Mouse (Mus musculus) liver, embryonic 15.5 days (tissue): ENCODE data around the gene Sec14l4. TPM values are rescaled to one million over a fixed set of nuclear protein-coding genes. Genes with fewer than 3 reads are reported as not detected.
"Not testable (repeated sequence)": the region's sequence is repeated elsewhere in the genome, so short reads cannot be mapped to it uniquely, and the experiment has no call there.

Experiments
- ATAC-seq: fragments of 200-750 bp; cut with Nextera tagmentation; 2 replicates; pipeline ENCODE4 v1.8.0; 2017; ENCODE audit warnings: moderate number of reproducible peaks, mild to moderate bottlenecking, moderate library complexity; ENCODE audit not compliant: insufficient read depth
- H3K27ac ChIP-seq: fragments of 300-500 bp; sonication (generic); replicated peaks from 2 replicates; pipeline ENCODE4 v1.5.1; 2015; ENCODE audit warnings: mild to moderate bottlenecking, inconsistent platforms
- H3K27me3 ChIP-seq: fragments of 300-500 bp; sonication (generic); 2 replicates; pipeline ENCODE4 v1.6.1; 2015; ENCODE audit warnings: mild to moderate bottlenecking, inconsistent platforms
- H3K36me3 ChIP-seq: fragments of 300-500 bp; sonication (generic); replicated peaks from 2 replicates; pipeline ENCODE4 v1.6.1; 2015; ENCODE audit warnings: moderate library complexity, mild to moderate bottlenecking, inconsistent platforms
- H3K4me1 ChIP-seq: fragments of 300-500 bp; sonication (generic); replicated peaks from 2 replicates; pipeline ENCODE4 v1.6.1; 2015; ENCODE audit warnings: inconsistent platforms
- H3K4me2 ChIP-seq: fragments of 300-500 bp; sonication (generic); 2 replicates; pipeline ENCODE4 v1.6.1; 2015; ENCODE audit warnings: moderate library complexity, mild to moderate bottlenecking, inconsistent platforms
- H3K4me3 ChIP-seq: fragments of 300-500 bp; sonication (generic); replicated peaks from 2 replicates; pipeline ENCODE4 v1.5.1; 2015; ENCODE audit warnings: mild to moderate bottlenecking, inconsistent platforms
- H3K9ac ChIP-seq: fragments of 300-500 bp; sonication (generic); 2 replicates; pipeline ENCODE4 v1.6.1; 2015; ENCODE audit warnings: moderate library complexity, mild to moderate bottlenecking, inconsistent platforms
- H3K9me3 ChIP-seq: fragments of 300-500 bp; sonication (generic); replicated peaks from 2 replicates; pipeline ENCODE4 v1.6.1; 2016; ENCODE audit warnings: inconsistent platforms
- WGBS: fragments of 180-500 bp; shearing (Covaris S2); methylation state at CpG from one replicate; pipeline ENCODE4 v1.1.7; 2015; ENCODE audit warnings: mixed read lengths; ENCODE audit not compliant: insufficient replicate concordance; 5-methylcytosine and 5-hydroxymethylcytosine counted together
- polyA plus RNA-seq: library from polyadenylated mRNA; unstranded; fragments of >200 nt; fragmentation: Nextera tagmentation; extraction: Ambion mirVana; gene quantifications from 2 replicates; pipeline ENCODE4 v1.2.1, GENCODE M21; 2015

The Sec14l4 gene
- polyA plus RNA-seq, 1 experiment from 2014 or later = 3.6 TPM

DNA sequence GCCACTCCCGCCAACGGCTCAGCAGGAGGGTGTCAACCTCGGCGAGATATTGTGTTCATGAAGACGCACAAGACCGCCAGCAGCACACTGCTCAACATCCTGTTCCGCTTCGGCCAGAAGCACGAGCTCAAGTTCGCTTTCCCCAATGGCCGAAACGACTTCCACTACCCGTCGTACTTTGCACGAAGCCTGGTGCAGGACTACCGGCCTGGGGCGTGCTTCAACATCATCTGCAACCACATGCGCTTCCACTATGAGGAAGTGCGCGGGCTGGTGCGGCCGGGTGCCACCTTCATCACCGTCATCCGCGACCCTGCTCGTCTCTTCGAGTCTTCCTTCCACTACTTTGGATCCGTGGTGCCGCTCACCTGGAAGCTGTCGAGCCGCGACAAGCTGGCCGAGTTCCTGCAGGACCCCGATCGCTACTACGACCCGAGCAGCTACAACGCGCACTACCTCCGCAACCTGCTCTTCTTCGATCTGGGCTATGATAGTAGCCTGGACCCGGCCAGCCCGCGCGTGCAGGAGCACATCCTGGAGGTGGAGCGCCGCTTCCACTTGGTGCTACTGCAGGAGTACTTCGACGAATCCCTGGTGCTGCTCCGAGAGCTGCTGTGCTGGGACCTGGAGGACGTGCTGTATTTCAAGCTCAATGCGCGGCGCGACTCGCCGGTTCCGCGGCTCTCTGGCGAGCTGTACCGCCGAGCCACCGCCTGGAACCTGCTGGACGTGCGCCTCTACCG lies 33.1 kb upstream of the Sec14l4 start:
- Histone ChIP-seq H3K4me3 (peak overlapping the region; percentile 28), H3K9me3 (no peaks in the 10 kb centered on the region), H3K4me1 (no peaks in the 10 kb centered on the region), H3K4me2 (peak overlapping the region; percentile 48), H3K27me3 (peaks cover 38% of the 10 kb centered on the region), H3K36me3 (no peaks in the 10 kb centered on the region), H3K9ac (no peak overlapping the region), H3K27ac (no peak overlapping the region)
- ATAC-seq = 0 out of 2 replicates have a peak, but pooled peaks have one; percentile 18
- 4% methylated on average over 66 of the region's 66 CpGs for WGBS

DNA sequence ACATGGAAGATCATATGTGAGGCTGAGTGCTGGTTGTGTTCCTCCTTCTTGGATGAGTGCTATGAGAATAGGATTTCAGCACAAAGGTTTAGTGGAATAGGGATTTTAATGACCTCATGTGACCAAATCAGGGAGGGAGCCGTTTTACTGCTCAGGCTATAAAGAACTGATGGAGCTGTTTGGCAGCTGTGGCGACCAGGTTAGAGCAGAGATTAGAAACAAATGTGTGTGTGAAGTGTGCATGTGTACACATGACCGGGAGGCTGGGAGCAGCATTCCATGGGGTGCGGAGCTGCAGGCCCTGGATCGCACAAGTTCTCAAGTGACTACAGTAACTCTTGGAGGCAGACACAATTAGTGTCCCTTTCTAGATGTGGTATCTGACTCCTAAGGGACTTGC lies 31.7 kb upstream of the Sec14l4 start:
- Histone ChIP-seq H3K4me1 (no peaks in the 10 kb centered on the region), H3K9me3 (no peaks in the 10 kb centered on the region), H3K4me2 (no peak overlapping the region), H3K4me3 (no peak overlapping the region), H3K36me3 (no peaks in the 10 kb centered on the region), H3K9ac (no peak overlapping the region), H3K27ac (no peak overlapping the region), H3K27me3 (peaks cover 38% of the 10 kb centered on the region)
- no peak for ATAC-seq
- WGBS = 64% methylated on average over 5 of the region's 5 CpGs

DNA sequence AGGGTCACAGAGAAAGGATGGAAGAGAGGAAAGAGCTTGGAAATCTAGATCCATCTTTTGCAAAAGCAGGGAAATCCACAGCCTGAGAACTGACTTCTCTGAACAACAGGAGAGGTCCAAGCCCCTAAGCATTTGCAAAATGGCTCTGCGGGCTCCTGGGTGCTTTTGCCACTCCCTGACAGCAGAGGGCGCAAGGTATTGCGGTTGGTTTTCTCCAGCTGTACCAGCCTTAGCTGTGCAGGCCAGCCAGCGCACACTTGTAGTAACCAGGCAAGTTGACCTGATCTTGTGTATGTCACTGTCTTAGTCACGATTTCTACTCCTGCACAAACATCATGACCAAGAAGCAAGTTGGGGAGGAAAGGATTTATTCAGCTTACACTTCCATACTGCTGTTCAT lies 29.7 kb upstream of the Sec14l4 start:
- no peaks in the 10 kb centered on the region for H3K4me1 ChIP-seq
- H3K9ac ChIP-seq = no peak overlapping the region
- no peak for ATAC-seq
- H3K36me3 ChIP-seq = no peaks in the 10 kb centered on the region
- no peaks in the 10 kb centered on the region for H3K9me3 ChIP-seq
- H3K4me2 ChIP-seq = no peak overlapping the region
- H3K4me3 ChIP-seq = no peak overlapping the region
- 7% methylated on average over 5 of the region's 5 CpGs for WGBS
- H3K27ac ChIP-seq = no peak overlapping the region
- H3K27me3 ChIP-seq = peaks cover 38% of the 10 kb centered on the region

DNA sequence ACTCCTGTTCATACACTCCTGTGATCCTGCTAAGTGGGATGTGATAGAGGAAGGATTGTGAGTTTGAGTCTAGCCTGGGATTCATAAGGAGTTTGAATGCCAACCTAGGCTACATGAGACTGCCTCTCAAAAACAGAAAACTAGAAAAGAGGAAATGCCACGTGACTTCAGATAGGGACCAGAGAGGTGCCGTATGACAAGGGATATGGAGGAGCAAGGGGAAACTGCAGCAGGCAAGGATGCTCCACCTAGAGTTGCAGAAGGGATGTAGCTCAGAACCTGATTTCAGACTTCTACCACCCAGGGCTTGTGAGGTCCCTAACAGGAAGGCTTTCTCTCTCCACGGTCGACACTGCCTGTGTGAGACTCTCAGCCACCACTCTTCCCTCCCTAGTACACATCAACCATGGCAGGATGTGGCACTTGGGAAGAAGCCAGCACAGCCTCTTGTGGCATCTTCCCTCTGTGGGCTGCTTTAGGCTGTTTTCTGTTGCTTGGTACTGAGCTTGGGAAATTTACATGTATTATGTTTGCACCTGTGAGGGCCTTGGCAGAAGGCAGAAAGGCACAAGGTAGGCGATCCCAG lies 25.9 kb upstream of the Sec14l4 start:
- no peaks in the 10 kb centered on the region for H3K36me3 ChIP-seq
- peaks cover 1% of the 10 kb centered on the region; the same call in 1 of the 2 replicates for H3K27me3 ChIP-seq
- no peak overlapping the region for H3K4me2 ChIP-seq
- no peaks in the 10 kb centered on the region for H3K4me1 ChIP-seq
- no peak overlapping the region for H3K27ac ChIP-seq
- ATAC-seq = no peak
- 30% methylated on average over 5 of the region's 5 CpGs for WGBS
- H3K9ac ChIP-seq = no peak overlapping the region
- H3K4me3 ChIP-seq = no peak overlapping the region
- H3K9me3 ChIP-seq = no peaks in the 10 kb centered on the region

DNA sequence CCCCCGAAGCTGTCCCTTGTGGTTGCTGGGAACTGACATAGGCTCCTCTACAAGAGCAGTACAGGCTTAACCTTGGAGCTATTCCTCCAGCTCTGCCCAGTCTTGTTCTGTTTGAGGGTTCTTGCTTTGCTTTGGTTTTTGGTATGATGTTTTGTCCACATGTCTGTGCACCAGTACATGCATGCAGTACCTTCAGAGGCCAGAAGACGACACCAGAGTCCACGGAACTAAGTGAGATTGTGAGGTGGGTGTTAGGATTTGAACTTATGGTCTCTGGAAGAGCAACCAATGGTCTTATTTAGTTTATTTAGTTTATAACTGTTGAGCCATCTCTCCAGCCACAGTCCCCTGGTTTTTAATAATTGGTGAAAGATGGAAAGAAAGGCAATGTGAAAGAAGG lies 24.8 kb upstream of the Sec14l4 start:
- H3K36me3 ChIP-seq = no peaks in the 10 kb centered on the region
- H3K4me2 ChIP-seq = no peak overlapping the region
- no peaks in the 10 kb centered on the region for H3K27me3 ChIP-seq
- ATAC-seq = no peak
- no peak overlapping the region for H3K4me3 ChIP-seq
- H3K27ac ChIP-seq = no peak overlapping the region
- H3K4me1 ChIP-seq = no peaks in the 10 kb centered on the region
- H3K9ac ChIP-seq = no peak overlapping the region
- no peaks in the 10 kb centered on the region for H3K9me3 ChIP-seq
- 59% methylated on average over 3 of the region's 3 CpGs for WGBS

DNA sequence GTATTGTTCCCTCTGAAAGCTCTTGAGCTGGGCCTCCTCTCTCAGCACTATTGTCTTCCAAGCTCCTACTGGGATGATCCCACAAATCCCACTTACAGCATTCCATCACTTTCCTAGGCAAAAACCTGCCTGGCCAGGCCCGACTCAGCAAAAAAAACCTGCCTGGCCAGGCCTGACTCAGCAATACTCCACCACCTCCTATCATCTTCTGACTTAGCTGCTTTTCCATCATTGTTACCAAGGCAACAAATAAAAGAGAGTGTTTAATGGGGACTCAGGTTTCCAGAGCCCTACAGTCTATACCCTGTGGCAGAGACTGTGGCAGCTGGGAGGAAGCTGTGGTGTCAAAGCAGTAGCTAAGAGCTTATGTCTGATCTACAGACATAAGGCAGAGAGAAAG lies 18.6 kb upstream of the Sec14l4 start:
- Histone ChIP-seq H3K9ac (no peak overlapping the region), H3K4me2 (no peak overlapping the region), H3K9me3 (no peaks in the 10 kb centered on the region), H3K36me3 (no peaks in the 10 kb centered on the region), H3K4me3 (no peak overlapping the region), H3K27ac (no peak overlapping the region), H3K4me1 (no peaks in the 10 kb centered on the region), H3K27me3 (no peaks in the 10 kb centered on the region)
- no peak for ATAC-seq
- WGBS = 58% methylated on average over 1 of the region's 1 CpGs

DNA sequence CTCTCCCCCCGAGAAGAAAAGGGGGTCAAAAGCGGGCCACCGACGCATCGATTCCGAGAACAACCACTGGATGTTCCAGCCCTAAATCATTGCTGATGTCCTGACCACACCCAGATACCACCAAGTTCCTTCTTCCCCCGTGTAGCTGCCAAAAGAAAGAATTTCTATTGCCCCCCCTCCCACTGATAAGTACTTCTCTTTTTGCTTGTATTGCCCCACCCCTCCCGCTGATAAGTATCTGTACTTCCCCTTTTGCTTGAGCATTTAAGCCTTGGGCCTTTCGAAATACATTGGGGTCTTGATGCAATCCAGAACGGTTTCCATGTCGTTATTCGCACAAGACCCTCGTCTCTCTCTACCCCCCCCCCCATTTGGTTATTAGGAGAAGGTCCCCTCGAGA lies 15.5 kb upstream of the Sec14l4 start:
- H3K27me3 ChIP-seq = not testable (repeated sequence)

DNA sequence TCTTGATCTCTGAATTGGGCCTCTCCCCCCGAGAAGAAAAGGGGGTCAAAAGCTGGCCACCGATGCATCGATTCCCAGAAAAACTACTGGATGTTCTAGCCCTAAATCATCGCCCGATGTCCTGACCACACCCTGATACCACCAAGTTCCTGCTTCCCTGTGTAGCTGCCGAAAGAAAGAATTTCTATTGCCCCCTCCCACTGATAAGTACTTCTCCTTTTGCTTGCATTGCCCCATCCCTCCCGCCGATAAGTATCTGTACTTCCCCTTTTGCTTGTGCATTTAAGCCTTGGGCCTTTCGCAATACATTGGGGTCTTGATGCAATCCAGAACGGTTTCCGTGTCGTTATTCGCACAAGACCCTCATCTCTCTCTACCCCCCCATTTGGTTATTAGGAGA lies 9.2 kb upstream of the Sec14l4 start:
- ATAC-seq, H3K4me2 ChIP-seq, H3K9me3 ChIP-seq, H3K9ac ChIP-seq, H3K36me3 ChIP-seq, H3K27ac ChIP-seq, H3K27me3 ChIP-seq, H3K4me3 ChIP-seq, H3K4me1 ChIP-seq: not testable (repeated sequence)
- 56% methylated on average over 13 of the region's 13 CpGs for WGBS

More for the DNA sequence above, 15.5 kb upstream of the Sec14l4 start:
- WGBS = 68% methylated on average over 14 of the region's 14 CpGs
- H3K4me2 ChIP-seq, H3K9ac ChIP-seq, H3K27ac ChIP-seq, ATAC-seq, H3K36me3 ChIP-seq, H3K9me3 ChIP-seq, H3K4me1 ChIP-seq, H3K4me3 ChIP-seq: not testable (repeated sequence)

DNA sequence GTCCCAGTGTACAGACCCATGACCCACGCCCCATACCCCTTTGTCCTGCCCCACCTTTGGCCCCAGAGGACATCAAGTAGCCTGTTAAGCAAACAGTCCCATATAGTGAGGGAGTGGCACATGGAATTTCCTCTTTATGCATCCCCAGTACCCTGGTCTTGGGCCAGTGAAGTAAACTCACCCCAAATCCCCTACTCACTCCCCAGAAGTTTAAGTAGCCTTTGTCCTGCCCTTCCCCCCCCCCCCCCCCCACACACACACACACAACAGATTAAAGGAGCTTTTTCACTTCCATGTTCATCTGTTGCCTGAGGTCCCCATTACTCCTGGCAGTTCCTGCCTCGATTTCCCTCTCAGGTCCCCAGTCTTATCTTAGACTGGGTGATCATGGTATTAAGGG lies 7.9 kb upstream of the Sec14l4 start:
- Histone ChIP-seq H3K27ac (no peak overlapping the region), H3K4me3 (no peak overlapping the region), H3K4me2 (no peak overlapping the region), H3K4me1 (no peaks in the 10 kb centered on the region), H3K36me3 (no peaks in the 10 kb centered on the region), H3K9me3 (no peaks in the 10 kb centered on the region), H3K27me3 (no peaks in the 10 kb centered on the region), H3K9ac (no peak overlapping the region)
- no peak for ATAC-seq
- 31% methylated on average over 2 of the region's 2 CpGs for WGBS

DNA sequence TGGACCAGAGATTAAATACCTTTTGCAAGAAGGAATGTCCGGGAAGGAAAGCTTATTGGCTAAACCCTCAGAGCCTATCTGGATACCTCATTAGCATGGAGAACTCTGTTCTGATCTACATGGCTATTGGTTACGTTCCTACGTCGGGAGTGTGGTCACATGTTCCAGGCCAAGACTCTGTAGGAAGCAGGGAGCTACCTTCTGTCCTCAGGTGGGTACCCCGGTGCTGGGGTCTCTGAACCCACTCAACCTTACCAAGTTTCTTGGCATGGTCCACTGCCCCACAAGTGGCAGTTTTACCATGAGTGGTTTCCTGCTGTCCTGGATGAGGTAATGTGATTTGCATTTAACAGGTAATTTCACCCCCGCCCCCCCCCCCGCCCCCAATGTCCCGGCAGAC lies 4.2 kb upstream of the Sec14l4 start:
- no peak overlapping the region for H3K4me3 ChIP-seq
- no peak for ATAC-seq
- H3K27me3 ChIP-seq = no peaks in the 10 kb centered on the region
- no peak overlapping the region for H3K4me2 ChIP-seq
- WGBS = 70% methylated on average over 8 of the region's 8 CpGs
- no peak overlapping the region for H3K9ac ChIP-seq
- H3K4me1 ChIP-seq = no peaks in the 10 kb centered on the region
- no peak overlapping the region for H3K27ac ChIP-seq
- no peaks in the 10 kb centered on the region for H3K9me3 ChIP-seq
- H3K36me3 ChIP-seq = no peaks in the 10 kb centered on the region

DNA sequence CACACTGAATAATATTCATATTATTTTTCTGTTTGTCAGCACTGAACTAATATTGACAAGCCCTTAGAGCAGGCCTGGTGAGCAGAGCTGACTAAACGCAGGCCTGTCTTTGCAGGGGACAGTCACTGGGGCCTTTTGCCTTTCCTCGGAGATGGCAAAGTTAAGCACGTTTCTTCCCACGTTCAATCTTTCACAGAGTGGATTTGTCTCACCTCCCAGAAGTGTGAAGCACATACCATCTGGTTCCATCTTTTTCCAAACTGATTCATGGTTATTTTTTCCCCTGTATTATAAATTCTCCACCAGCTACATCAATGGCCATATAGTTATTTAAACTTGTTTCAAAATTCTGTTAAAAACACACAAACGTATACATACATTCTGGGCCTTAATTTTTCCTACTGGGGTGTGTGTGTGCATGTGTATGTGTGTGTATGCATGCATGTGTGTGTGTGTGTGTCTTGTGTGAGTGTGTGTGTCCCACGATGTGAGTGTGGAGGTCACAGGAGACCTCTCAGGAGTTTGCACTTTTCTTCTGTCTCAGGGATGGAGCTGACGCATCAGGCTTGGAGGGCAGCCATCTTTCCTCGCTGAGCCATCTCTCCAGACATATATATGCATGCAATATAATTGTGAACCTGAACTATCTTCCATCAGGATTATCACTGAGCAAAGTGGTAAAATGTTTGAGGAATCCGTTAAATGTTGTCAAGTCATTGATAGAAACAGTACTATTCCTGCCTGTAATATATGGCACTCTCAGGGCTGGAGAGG lies 3.5 kb upstream of the Sec14l4 start:
- no peak overlapping the region for H3K4me3 ChIP-seq
- no peaks in the 10 kb centered on the region for H3K27me3 ChIP-seq
- H3K4me1 ChIP-seq = 0 out of 2 replicates have a peak, but pooled peaks cover 5% of the 10 kb centered on the region
- 63% methylated on average over 9 of the region's 9 CpGs for WGBS
- ATAC-seq = no peak
- H3K36me3 ChIP-seq = no peaks in the 10 kb centered on the region
- H3K9me3 ChIP-seq = no peaks in the 10 kb centered on the region
- H3K27ac ChIP-seq = no peak overlapping the region
- no peak overlapping the region for H3K4me2 ChIP-seq
- H3K9ac ChIP-seq = no peak overlapping the region
